Mouse (Mus musculus) spleen, postnatal 4 days (tissue): ENCODE data around the gene Abhd12b.
A peak's percentile ranks its signal among the peaks of the same experiment; 100 is the strongest.

Source experiments
- DNase-seq, 2 experiments: peaks; one replicate each; pipeline ENCODE4 v3.0.0; 2022; ENCODE audit warnings: low spot score in 2 of 2

Gene Abhd12b

GRCm38 (mm10) chr12:70153842-70154241 is at the start of gene Abhd12b:
Gene Abhd12b, plus strand, starts transcription at chr12:70154142.
- DNase-seq = no peak

- DNase-seq = no peak
Measured at GRCm38 (mm10) chr12:70104199-70104598, 49.7 kb upstream of the Abhd12b start.

GRCm38 (mm10) chr12:70104776-70105420 is 49.0 kb upstream of the Abhd12b start:
- DNase-seq = no peak

GRCm38 (mm10) chr12:70105885-70106284 is 48.1 kb upstream of the Abhd12b start:
- no peak for DNase-seq

- DNase-seq = no peak
Measured at GRCm38 (mm10) chr12:70106508-70106907, 47.4 kb upstream of the Abhd12b start.

GRCm38 (mm10) chr12:70108104-70108503 is 45.8 kb upstream of the Abhd12b start:
- DNase-seq = no peak

- DNase-seq = no peak
Measured at GRCm38 (mm10) chr12:70109921-70110320, 44.0 kb upstream of the Abhd12b start.

- no peak for DNase-seq
Measured at GRCm38 (mm10) chr12:70110375-70111116, 43.4 kb upstream of the Abhd12b start.

GRCm38 (mm10) chr12:70111117-70111366 is 42.9 kb upstream of the Abhd12b start:
- DNase-seq = no peak

GRCm38 (mm10) chr12:70111367-70112089 is 42.4 kb upstream of the Abhd12b start:
- peak; percentile 75 to 89 for DNase-seq

GRCm38 (mm10) chr12:70112090-70112383 is 41.9 kb upstream of the Abhd12b start:
- DNase-seq = no peak

- no peak for DNase-seq
Measured at GRCm38 (mm10) chr12:70113351-70113750, 40.6 kb upstream of the Abhd12b start, which contains the start of gene Nin. Gene Nin, minus strand, starts transcription at chr12:70113717.

- no peak for DNase-seq
Measured at GRCm38 (mm10) chr12:70117146-70117545, 36.8 kb upstream of the Abhd12b start.

- no peak for DNase-seq
Measured at GRCm38 (mm10) chr12:70118721-70119345, 35.1 kb upstream of the Abhd12b start.

GRCm38 (mm10) chr12:70119552-70119951 is 34.4 kb upstream of the Abhd12b start:
- no peak for DNase-seq

GRCm38 (mm10) chr12:70126626-70127025 is 27.3 kb upstream of the Abhd12b start:
- DNase-seq = no peak

GRCm38 (mm10) chr12:70129105-70129504 is 24.8 kb upstream of the Abhd12b start:
- DNase-seq = no peak

- peak in 1 of 2 experiments; percentile 58 for DNase-seq
Measured at GRCm38 (mm10) chr12:70131042-70131675, 22.8 kb upstream of the Abhd12b start.

GRCm38 (mm10) chr12:70134627-70135235 is 19.2 kb upstream of the Abhd12b start:
- DNase-seq = peak in 1 of 2 experiments; percentile 54

- peak in 1 of 2 experiments; percentile 66 for DNase-seq
Measured at GRCm38 (mm10) chr12:70136185-70136756, 17.7 kb upstream of the Abhd12b start.

- peak in 1 of 2 experiments; percentile 53 for DNase-seq
Measured at GRCm38 (mm10) chr12:70137095-70137494, 16.8 kb upstream of the Abhd12b start.
